Mouse (Mus musculus) brain, embryonic 14.5 days (tissue): Measurements from ENCODE around the gene Spc24. TPM values are rescaled to one million over a fixed set of nuclear protein-coding genes. Genes with fewer than 3 reads are reported as not detected.
"Not testable (repeated sequence)": the region's sequence is repeated elsewhere in the genome, so short reads cannot be mapped to it uniquely, and the experiment has no call there.

ENCODE experiments used
- DNase-seq: peaks from one replicate; pipeline ENCODE4 v3.0.0-alpha.2; 2011; ENCODE audit warnings: low read depth
- CTCF ChIP-seq: fragments of 200-500 bp; IDR thresholded peaks from 2 replicates; pipeline ENCODE4 v1.5.1; 2012; ENCODE audit warnings: inconsistent platforms, mild to moderate bottlenecking, moderate library complexity, borderline replicate concordance; ENCODE audit not compliant: insufficient read depth, insufficient read length; ENCODE audit errors: extremely low read depth
- POLR2A ChIP-seq: fragments of 200-500 bp; IDR thresholded peaks from 2 replicates; pipeline ENCODE4 v1.6.1; 2012; ENCODE audit warnings: mild to moderate bottlenecking, inconsistent platforms, borderline replicate concordance; ENCODE audit not compliant: poor library complexity, insufficient read depth, insufficient read length, severe bottlenecking; ENCODE audit errors: extremely low read depth
- polyA plus RNA-seq: library from polyadenylated mRNA; depleted of rRNA; stranded (reverse); fragments of >200 nt; gene quantifications from 2 replicates; pipeline ENCODE4 v1.2.3, GENCODE M21; 2012

The Spc24 gene
- polyA plus RNA-seq, 1 experiment = 19.6 TPM

DNA sequence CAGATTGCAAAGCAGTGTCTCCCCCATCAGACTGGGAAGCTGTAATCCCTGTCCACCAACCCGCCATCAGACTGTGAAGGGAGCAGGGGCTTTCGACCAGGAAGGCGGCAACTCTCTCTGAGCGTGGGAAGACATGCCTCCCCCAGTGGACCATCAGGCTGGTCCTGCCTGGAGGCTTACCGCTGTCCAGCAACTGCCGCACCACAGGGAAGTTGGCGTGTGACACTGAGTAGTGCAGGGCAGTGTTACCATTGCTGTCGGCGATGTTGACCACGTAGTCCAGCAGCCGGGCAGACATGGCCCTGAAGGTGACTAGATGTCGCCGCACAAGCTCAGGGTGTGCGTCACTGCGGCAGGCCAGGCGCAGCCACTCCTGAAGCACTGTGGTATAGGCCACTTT lies 14.2 kb upstream of the Spc24 start:
- no peak for DNase-seq
- no peak for TF ChIP-seq POLR2A
- TF ChIP-seq CTCF = no peak

DNA sequence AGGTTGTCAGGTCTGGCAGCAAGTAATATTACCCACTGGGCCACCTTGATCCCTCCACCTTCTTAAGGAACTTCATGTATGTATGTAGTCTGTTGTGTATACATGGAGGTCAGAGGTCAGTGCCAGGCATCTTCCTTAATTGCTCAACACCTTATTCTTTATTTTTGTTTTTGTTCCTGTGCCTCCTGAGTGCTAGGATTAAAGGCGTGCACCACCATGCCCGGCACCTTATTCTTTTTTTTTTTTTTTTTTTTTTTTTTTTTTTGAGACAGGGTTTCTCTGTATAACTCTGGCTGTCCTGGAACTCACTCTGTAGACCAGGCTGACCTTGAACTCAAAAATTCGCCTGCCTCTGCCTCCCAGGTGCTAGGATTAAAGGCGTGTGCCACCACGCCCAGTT lies 13.3 kb upstream of the Spc24 start:
- DNase-seq = not testable (repeated sequence)

DNA sequence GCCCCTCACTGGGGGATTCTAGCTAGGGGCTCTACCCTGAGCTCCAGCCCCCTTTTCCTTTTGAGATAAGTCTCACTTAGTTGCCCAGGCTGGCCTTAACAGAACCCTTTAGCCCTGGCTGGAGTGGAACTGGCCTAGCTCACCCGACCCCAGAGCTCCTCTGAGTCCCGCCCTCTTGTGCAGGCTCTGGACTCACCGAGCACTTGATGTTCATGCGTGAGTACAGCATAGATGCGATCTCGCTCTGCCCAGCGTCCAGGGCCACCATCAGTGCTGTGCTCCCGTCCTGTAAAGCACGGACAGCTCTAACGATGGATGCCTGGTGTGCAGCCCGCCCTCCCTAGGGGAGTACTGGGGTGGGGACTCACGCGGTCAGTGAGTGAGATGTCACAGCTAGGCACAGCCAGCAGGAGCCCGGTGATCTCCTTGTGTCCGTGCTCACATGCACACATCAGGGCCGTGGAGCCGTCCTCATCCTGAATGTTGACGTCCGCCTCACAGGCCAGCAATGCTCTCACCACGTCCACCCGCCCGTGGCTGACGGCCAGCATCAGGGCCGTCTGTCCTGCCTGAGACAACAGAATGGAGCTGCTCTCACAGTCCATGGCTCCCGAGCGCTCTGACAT lies 9.6 kb upstream of the Spc24 start:
- no peak for DNase-seq

DNA sequence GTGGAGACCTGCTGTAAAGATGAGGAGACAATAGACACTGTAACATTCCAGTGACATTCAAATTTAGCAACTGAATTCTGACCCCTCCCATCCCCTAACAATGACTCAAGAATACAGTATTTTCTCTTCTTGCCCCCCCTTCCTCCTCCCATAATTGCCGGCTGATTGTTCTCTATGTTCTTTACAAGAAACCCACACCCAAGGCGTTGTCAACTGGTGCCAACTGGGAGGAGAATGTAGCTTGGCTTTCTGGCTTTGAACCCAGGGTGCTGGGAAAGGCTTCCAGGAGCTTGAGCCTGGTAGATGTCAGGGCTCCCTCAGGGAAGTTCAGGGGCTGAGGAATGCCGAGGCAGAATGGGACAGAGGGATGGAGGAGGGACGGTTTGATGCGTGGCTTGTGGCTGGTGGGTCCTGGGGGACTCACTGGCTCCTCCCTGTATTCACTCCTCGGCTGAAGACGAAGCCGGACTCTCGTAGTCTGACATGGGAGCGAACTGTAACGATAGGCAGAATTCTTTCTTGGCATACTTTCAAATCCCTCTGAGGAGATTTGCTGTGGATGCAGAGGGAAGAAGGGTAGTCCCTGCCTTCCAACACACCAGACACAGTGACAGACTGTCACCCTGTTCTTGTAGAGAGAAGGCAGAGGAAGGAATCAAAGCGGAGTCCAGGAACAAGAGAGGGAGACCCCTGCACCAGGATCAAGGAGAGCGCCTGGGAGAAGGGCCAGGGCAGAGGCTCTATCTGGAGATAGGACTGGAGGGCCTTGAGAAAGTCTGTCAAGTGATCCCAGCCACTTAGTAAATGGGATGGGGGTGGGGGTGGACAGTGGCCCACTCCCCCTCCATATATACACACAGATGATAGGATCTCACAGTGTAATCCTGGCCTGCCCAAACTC lies 8.7 kb upstream of the Spc24 start:
- peak; percentile 36 for DNase-seq
- TF ChIP-seq POLR2A (no peak), CTCF (no peak)

More for the DNA sequence above, 9.6 kb upstream of the Spc24 start:
- TF ChIP-seq CTCF = no peak
- TF ChIP-seq POLR2A = no peak

DNA sequence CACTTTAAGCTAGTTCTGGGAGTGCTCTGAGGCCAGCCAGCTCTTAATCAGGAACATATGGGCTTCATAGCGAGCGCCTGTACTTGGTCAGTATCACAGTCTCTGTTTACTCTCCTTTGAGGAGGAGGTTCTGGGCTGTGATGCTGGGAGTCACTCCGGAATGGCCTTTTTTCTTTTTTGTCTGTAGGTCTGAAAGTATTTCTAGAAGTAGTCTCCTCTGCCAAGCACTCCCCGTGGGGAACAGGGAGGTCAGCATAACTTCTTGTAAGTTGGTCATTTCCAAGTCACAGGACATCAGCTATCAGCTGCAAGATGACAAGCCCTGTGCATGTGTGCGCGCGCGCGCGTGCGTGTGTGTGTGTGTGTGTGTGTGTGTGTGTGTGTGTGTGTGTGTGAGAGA lies 7.8 kb upstream of the Spc24 start:
- DNase-seq = peak; percentile 40
- TF ChIP-seq CTCF (no peak), POLR2A (no peak)

DNA sequence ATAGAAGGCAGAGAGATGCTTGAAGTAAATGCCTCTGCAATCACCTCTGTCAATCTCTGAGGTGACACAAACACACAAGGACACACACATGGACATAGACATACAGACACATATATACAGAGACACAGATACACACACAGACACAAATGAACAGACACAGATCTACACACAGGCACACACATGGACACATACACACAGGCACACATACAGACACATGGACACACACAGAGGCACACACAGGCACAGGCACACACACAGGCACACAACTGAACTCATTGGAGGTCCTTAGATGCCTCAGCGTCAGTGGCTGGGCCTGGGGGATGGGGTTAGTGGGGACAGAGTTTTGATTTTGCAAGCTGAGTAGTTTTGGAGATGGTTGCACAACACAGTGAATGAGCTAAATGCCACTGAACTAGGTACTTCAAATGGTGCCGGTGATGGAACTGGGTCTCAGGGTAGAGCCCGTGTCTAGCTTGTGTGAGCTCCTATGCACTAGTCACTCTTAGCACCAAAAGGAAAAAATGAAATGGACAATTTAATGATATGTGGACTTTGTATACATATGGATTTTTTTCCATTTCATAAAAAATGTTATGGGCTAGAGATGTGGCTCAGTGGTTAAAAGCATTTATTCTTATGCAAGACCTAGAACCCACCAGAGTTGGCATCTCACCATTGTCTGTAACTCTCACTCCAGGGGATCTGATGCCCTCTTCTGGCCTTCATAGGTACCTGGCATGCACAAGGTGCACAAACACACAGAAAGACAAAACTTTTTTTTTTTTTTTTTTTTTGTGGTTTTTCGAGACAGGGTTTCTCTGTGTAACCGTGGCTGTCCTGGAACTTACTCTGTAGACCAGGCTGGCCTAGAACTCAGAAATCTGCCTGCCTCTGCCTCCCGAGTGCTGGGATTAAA lies 4.2 kb upstream of the Spc24 start:
- TF ChIP-seq CTCF = no peak
- no peak for TF ChIP-seq POLR2A
- no peak for DNase-seq

DNA sequence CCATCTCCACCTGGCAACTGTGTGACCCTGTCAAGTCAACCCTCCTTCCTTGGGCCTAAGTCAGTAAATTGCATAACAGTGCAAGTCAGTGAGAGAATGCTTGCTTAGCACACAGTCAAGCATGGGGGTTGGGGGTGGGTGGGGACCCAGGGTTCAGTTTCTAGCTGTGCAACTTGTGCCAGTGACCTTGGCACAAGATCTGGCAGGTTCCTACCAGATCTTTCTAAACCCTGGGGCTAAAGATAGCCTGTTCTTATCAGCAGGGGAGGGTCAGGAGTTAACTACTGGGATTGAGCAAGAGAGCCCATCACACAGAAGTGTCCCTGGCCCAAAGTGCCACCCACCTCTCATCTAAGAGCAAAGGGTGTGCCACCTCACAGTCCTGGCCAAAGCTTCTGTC lies 2.0 kb upstream of the Spc24 start:
- TF ChIP-seq CTCF = no peak
- TF ChIP-seq POLR2A = no peak
- DNase-seq = no peak

DNA sequence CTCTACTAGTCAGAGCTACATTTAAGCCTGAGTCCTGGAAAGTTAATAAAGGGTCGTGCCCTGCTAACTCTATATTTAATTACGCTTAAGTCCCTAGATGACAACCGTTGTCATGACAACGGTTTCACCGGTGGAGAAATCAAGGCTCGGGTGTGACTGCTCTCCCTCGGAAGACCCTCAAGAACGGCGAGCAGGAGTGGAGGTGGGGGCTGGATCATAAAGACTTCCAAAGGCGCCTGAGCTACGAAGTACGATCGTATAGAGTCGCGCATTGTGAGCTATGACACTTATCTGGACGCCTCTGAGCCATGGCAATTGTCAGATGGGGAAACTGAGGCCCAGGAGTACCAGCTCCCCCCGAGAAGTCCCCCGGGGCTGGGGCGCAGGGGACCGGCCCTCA lies 385 bp downstream of the Spc24 start:
- peak; percentile 19 for DNase-seq
- TF ChIP-seq CTCF = no peak
- no peak for TF ChIP-seq POLR2A

DNA sequence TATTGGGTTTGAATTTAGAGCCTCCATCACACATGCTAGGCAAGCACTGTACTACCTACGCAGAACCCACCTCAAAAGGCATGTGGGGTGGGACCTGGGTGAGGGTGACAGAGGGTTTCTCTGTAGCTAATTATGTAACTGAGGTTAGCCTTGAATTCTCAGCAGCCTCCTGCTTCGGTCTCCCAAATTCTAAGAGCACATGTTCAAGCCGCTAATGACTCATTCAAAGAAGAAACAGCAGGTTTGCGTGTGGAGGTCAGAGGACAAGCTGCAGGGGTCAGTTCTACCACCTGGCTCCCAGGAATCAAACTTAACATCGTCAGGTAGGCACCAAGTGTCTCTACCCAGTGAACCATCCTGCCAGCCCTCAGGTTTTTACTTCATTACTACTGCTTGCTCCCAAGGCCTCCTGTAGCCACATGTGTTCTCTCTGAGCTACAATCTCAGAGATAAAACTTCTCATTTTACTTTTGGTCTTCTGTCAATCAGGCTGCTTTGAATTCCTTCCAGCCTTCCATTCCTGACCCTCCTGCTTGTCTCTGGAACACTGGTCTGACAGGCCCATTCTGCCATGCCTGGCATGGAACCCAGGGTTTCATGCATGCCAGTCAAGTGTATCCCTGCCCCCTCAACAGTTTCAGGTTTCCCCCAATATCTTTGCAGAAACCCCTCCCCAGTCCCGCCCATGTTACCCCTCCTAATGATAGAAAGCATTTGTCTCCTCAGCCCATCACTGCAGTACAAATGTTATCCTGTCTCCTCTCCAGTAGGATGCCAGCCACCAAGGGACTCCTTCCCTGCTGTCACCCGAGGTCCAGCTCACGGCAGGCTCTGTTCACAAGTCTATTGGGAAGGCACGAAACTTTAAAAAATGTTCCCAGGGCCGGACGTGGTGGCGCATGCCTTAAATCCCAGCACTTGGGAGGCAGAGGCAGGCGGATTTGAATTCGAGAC lies 1.2 kb downstream of the Spc24 start:
- DNase-seq = peak; percentile 31
- TF ChIP-seq POLR2A = no peak
- TF ChIP-seq CTCF = no peak

DNA sequence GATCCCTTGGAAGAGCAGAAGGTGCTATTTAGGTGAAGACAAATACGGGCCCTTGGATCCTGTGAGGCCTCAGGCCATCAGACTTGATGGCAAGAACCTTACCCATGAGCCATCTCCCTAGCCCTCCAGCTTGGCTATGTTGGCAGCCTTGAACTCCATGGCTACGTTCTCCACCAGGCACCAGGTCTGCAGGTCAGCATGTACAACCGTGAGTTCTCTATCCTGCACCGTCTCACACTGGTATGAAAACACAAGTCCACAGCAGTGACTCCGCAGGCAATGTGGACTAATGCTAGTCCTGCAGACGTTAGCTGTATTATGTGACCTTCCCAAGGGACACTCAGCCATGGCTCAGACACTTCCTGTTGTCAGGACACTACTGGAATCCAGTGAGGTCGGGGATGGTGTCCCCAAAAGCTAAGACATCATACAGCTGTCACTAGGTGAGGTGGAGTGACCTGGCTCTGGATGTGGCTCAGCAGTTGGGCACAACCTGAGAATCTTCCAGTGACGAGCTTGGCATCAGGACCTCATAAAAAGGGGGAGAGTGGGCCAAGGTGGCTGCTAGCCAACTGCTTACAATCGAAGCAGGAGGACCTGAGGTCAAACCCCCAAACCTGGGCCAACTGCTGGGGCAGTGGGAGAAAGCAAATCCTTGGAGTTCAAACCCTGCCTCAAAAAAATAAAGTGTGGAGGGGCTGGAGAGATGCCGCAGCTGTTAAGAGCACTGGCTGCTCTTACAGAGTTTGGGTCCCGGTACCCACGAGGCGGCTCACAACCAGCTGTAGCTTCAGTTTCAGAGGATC lies 5.4 kb downstream of the Spc24 start:
- no peak for DNase-seq
- TF ChIP-seq CTCF (no peak), POLR2A (no peak)
